Comparison of ENCODE assay signal across 21 mouse cellular contexts in genomic region chr3:6757562-6757961, GRCm38 (mm10).
A peak's percentile ranks its signal among the peaks of the same experiment; 100 is the strongest.
DNase-seq lines count a peak whose midpoint lies in the region; ATAC-seq and TF ChIP-seq lines count a peak whose summit lies in the region.
"Had no signal": no experiment of that assay in that cellular context is flagged by ENCODE, and none has a peak within 500 bp of the region (broad histone marks: within the 10 kb centered on the region; RNA-seq: fewer than 3 reads in every experiment).

No protein-coding gene starts in this region.

- H3K79me2 ChIP-seq in MEL (ENCODE audit: control insufficient read depth, insufficient read depth, low read length, poor library complexity) = no peaks in the 10 kb centered on the region

- H3K4me1 ChIP-seq in MEL (ENCODE audit: control insufficient read depth in 1 of 2, insufficient read depth in 2 of 2, low read length in 2 of 2) = peaks cover 12 to 29% of the 10 kb centered on the region in 2 experiments
- H3K4me1 ChIP-seq in midbrain, postnatal 0 days (ENCODE audit: insufficient read depth, low read length) = no peaks in the 10 kb centered on the region

- H3K4me3 ChIP-seq in MEL (ENCODE audit: control insufficient read depth in 1 of 2, insufficient read depth in 1 of 2, low read depth in 2 of 2, low read length in 2 of 2) = no peak overlapping the region
- H3K4me3 ChIP-seq in midbrain, postnatal 0 days (ENCODE audit: low read depth, low read length) = no peak overlapping the region

- peak; percentile 96 to 97 for TF ChIP-seq EP300 in MEL (IDR thresholded peaks at IDR 0.05; ENCODE audit: low read depth in 1 of 2, low read length in 2 of 2)

- H3K9ac ChIP-seq in MEL (ENCODE audit: control insufficient read depth, low read depth, low read length, poor library complexity, severe bottlenecking) = no peak overlapping the region
- H3K9ac ChIP-seq in midbrain, postnatal 0 days (replicated peaks; ENCODE audit: low read length, poor library complexity, severe bottlenecking) = no peak overlapping the region

- no peak overlapping the region for H3K4me2 ChIP-seq in midbrain, postnatal 0 days (ENCODE audit: low read depth, low read length, poor library complexity, severe bottlenecking)

- no peaks in the 10 kb centered on the region for H3K27me3 ChIP-seq in MEL (ENCODE audit: control insufficient read depth in 1 of 2, insufficient read depth in 2 of 2, low read length in 2 of 2)
- no peaks in the 10 kb centered on the region for H3K27me3 ChIP-seq in midbrain, postnatal 0 days (ENCODE audit: insufficient read depth, low read length)
- H3K27me3 ChIP-seq: CH12.LX, Patski had no signal

- H3K36me3 ChIP-seq in MEL (ENCODE audit: control insufficient read depth in 1 of 2, insufficient read depth in 2 of 2, low read length in 2 of 2) = peaks cover 5 to 26% of the 10 kb centered on the region in 2 experiments; a peak in 3 of 4 replicates
- H3K36me3 ChIP-seq in midbrain, postnatal 0 days (ENCODE audit: insufficient read depth, low read length) = no peaks in the 10 kb centered on the region
- H3K36me3 ChIP-seq: G1E had no signal

- no peak for TF ChIP-seq CTCF in MEL (IDR thresholded peaks at IDR 0.05 in 2 of 3, conservative IDR thresholded peaks at IDR 0.05 in 1 of 3; ENCODE audit: control insufficient read depth in 1 of 3, insufficient read depth in 1 of 3, low read depth in 2 of 3, low read length in 3 of 3, poor library complexity in 1 of 3, severe bottlenecking in 1 of 3)
- no peak for TF ChIP-seq CTCF in midbrain, postnatal 0 days (IDR thresholded peaks at IDR 0.05)

- ATAC-seq in midbrain, postnatal 0 days (ENCODE audit: low FRiP score) = no peak
- no peak for ATAC-seq in erythroblast, adult 5-6 weeks (replicated peaks; ENCODE audit: low FRiP score, poor library complexity, severe bottlenecking)
- ATAC-seq: activated CD4-positive, CD25-positive, alpha-beta regulatory T cell, adult 4 months; CD4-positive, CD25-positive, alpha-beta regulatory T cell, adult 4 months; Patski had no signal

- no peaks in the 10 kb centered on the region for H3K9me3 ChIP-seq in MEL (replicated peaks; ENCODE audit: insufficient read depth, low read length)
- H3K9me3 ChIP-seq in midbrain, postnatal 0 days (ENCODE audit: low read length) = no peaks in the 10 kb centered on the region
- H3K9me3 ChIP-seq: G1E had no signal

- TF ChIP-seq RAD21 in MEL (IDR thresholded peaks at IDR 0.05; ENCODE audit: low read depth, low read length) = no peak

- H3K27ac ChIP-seq in MEL (ENCODE audit: control insufficient read depth, low read depth, low read length) = peak overlapping the region; percentile 55
- H3K27ac ChIP-seq in midbrain, postnatal 0 days (ENCODE audit: low read depth, low read length) = no peak overlapping the region

- TF ChIP-seq POLR2A in MEL (IDR thresholded peaks at IDR 0.05; ENCODE audit: control insufficient read depth in 1 of 2, insufficient read depth in 1 of 2, low read depth in 1 of 2, low read length in 2 of 2, poor library complexity in 1 of 2) = no peak

- DNase-seq in MEL (ENCODE audit: low read depth, low spot score) = peak; percentile 60
- peak; percentile 12 for DNase-seq in MEL-GATA-1-ER (ENCODE audit: extremely low read depth, low read depth)
- no peak for DNase-seq in midbrain, postnatal 0 days (ENCODE audit: low spot score)
- DNase-seq: adrenal gland, adult 2 months; adrenal gland, adult 8-10 months; adrenal gland, postnatal 10 days; adrenal gland, postnatal 14 days; adrenal gland, postnatal 25 days; adrenal gland, postnatal 36 days; B cell, adult 2 months; cerebellum, adult 11 months; cerebellum, adult 11-12 months; cerebellum, adult 18-20 months; cerebellum, adult 2 months; cerebellum, adult 8-10 months had no signal

TF ChIP-seq in MEL, 35 proteins besides CTCF, POLR2A, EP300 and RAD21:
- TF ChIP-seq SIN3A (IDR thresholded peaks at IDR 0.05; ENCODE audit: low read length) (0 out of 2 replicates have a peak, but pooled peaks have one; percentile 25), RCOR1 (IDR thresholded peaks at IDR 0.05; ENCODE audit: low read depth, low read length) (peak; percentile 81), TCF12 (IDR thresholded peaks at IDR 0.05; ENCODE audit: low read depth, low read length) (peak; percentile 99), ZMIZ1 (IDR thresholded peaks at IDR 0.05; ENCODE audit: low read depth, low read length) (0 out of 2 replicates have a peak, but pooled peaks have one; percentile 36), UBTF (IDR thresholded peaks at IDR 0.05; ENCODE audit: borderline replicate concordance, insufficient read depth, low read depth, low read length) (no peak), TAL1 (IDR thresholded peaks at IDR 0.05; ENCODE audit: low read length) (peak; percentile 67), ETS1 (IDR thresholded peaks at IDR 0.05; ENCODE audit: low read depth, low read length) (peak; percentile 83), GATA1 (IDR thresholded peaks at IDR 0.05; ENCODE audit: low read depth, low read length) (peak; percentile 97), ZNF384 (IDR thresholded peaks at IDR 0.05; ENCODE audit: low read depth, low read length) (peak; percentile 51; the same call in 1 of the 2 replicates), NRF1 (IDR thresholded peaks at IDR 0.05; ENCODE audit: insufficient read depth, low read depth, low read length, poor library complexity, severe bottlenecking) (no peak)
